Mouse (Mus musculus) left cerebral cortex, adult 9 months (tissue): ENCODE results near the gene Ppp1r12a.

Source experiments
- DNase-seq, 2 experiments: peaks; one replicate each; pipeline ENCODE4 v3.0.0; 2022; ENCODE audit warnings: low spot score in 2 of 2

Gene Ppp1r12a

DNA sequence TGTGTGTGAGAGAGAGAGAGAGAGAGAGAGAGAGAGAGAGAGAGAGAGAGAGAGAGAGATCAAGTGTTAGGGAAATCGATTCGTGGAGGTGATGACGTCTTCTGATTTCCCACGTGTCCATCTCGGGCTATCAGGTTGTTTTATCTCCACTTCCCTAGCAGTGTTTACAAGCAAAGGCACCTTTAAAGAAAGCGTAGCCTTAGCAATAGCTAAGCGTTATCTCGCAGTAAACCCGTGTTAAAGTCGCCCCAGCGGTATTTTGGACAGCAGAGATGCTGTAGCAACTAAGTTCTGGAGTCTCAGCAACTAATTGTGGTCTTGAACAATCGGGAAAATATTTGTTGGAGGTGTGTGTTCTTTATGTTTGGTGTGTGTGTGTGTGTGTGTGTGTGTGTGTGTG, 171.6 kb downstream of the Ppp1r12a start:
- DNase-seq: no peak
